Mouse (Mus musculus) brown adipose tissue, adult 24 weeks (tissue): ENCODE measurements around the gene Tac2. TPM values are rescaled to one million over a fixed set of nuclear protein-coding genes. Genes with fewer than 3 reads are reported as not detected.
A peak's percentile ranks its signal among the peaks of the same experiment; 100 is the strongest.

Source experiments
- H3K27ac ChIP-seq: fragments of 200-500 bp; replicated peaks from 2 replicates; pipeline ENCODE4 v1.5.1; 2012; ENCODE audit warnings: low read depth, mild to moderate bottlenecking, low read length
- H3K4me1 ChIP-seq: fragments of 200-500 bp; 2 replicates; pipeline ENCODE4 v1.6.1; 2012; ENCODE audit warnings: low read length, mixed read lengths; ENCODE audit not compliant: control insufficient read depth, insufficient read depth, insufficient read length
- H3K4me3 ChIP-seq: fragments of 200-500 bp; 2 replicates; pipeline ENCODE4 v1.5.1; 2012; ENCODE audit warnings: low read depth, mild to moderate bottlenecking, low read length, moderate library complexity; ENCODE audit not compliant: insufficient read depth
- polyA plus RNA-seq: library from polyadenylated mRNA; stranded (reverse); fragments of >200 nt; gene quantifications from 2 replicates; pipeline ENCODE4 v1.2.4, GENCODE M21; 2012; ENCODE audit not compliant: missing spikeins, insufficient read depth, insufficient read length

The Tac2 gene
- polyA plus RNA-seq, 1 experiment, result not detected

DNA sequence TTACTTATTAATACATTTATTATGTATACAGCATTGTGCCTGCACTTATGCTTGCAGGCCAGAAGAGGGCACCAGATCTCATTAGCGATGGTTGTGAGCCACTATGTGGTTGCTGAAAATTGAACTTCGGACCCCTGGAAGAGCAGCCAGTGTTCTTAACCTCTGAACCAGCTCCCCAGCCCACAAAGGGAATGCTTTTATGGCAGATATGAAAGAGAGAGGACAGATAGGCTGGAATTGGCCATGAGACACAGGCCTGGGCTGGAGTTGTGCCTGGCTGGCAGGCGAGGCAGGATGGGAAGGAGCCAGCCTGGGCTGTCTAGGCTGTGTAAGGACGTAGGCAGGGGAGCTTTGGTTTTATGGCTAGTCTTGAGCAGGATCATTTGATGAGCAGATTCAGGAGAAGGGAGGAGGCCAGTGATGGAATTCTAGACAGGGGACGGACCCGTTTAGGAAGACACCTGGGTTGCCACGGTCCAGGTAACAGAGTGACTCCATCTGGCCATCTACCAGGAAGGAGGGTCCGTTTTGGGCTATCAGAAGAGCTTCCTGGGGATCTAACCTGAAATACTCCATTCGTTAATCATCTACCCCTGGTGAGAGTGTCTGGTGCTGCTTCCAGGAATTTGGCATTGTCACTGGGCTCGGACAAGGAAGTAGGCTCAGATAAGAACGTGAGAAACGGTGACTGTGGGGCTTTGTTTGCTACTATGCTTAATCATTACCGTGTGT is 14.0 kb downstream of the Tac2 start:
- no peak overlapping the region for H3K4me3 ChIP-seq
- no peak overlapping the region for H3K27ac ChIP-seq
- peaks cover 2% of the 10 kb centered on the region; the same call in 1 of the 2 replicates for H3K4me1 ChIP-seq

DNA sequence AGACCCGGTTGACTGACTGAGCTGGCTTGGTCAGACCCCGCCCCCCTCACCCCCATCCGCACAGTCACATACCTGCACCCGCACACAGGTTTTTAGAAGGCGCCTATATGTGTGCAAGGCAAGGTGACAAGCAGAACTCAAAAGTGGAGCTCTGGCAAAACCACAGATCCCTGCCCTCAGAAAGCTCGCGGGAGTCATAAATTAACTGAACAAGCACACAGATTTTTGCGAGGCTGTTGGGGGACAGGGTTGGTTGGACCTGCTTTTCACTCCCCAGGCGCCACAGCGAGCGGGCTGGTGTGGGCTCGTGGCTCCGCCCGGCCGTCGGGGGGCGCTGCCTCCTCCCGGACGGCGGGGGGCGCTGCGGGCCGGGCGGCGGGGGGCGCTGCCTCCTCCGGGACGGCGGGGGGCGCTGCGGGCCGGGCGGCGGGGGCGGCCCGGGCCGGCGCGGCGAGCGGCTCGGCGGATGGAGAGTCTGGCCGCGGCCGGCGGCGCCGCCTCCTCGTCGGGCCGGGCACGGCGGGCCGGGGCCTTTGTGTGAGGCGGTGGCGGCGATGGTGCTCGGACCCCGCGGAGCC is 14.9 kb downstream of the Tac2 start, which contains the start of gene Zbtb39:
Gene Zbtb39, plus strand, starts transcription at position 456 of the 578 bp plus-strand sequence.
- Histone ChIP-seq H3K4me3 (peak within 1 kb of the TSS; percentile 92), H3K4me1 (peaks cover 2% of the 10 kb centered on the region; the same call in 1 of the 2 replicates), H3K27ac (peak within 1 kb of the TSS; percentile 24)

DNA sequence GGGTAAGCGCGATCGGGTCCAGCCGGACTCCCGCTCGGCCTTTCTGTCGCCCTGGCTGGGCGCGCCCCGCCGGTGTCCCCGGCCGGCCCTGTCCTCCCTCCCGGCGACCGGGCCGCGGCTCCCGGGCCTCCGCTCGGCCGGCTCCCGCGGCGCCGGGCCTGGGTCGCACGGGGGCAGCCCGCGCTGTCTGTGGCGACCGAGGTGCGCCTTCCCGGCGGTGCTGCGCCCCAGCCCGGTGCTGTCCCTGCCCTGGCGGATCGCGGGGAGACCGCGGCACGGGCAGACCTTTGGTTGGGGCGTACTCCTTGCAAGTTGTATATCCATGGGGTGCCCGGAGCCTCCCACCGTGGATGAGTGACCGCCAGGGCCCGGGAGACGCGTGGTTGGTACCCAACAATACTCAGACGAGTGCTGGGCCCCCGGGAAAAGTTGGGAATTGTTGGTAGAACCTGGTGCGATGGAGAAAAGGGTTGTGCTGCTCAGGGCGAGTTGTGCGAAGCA is 15.4 kb downstream of the Tac2 start:
- peak overlapping the region; percentile 92 for H3K4me3 ChIP-seq
- H3K4me1 ChIP-seq, result peaks cover 2% of the 10 kb centered on the region; the same call in 1 of the 2 replicates
- peak overlapping the region; percentile 24 for H3K27ac ChIP-seq

DNA sequence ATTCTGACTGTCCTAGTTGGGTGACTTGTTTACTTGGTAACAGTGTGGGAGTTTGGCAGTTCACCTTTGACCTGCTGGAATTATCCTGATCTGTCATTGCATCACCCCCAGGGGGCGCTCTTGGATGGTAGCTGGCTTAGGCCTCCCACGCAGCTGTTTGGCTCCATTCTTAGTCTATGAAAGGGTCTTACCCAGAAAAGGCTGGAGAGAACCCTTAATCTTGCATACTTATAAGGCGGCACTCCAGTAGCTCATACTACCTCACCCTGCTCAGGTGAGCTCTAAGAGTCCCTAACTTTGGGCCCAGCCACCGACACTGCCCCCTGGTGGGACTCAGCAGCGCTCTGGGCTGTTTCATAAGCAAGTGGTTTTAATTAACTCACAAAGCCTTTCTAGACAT is 20.4 kb downstream of the Tac2 start:
- 0 out of 2 replicates have a peak overlapping the region, but pooled peaks have one; percentile 5 for H3K27ac ChIP-seq

DNA sequence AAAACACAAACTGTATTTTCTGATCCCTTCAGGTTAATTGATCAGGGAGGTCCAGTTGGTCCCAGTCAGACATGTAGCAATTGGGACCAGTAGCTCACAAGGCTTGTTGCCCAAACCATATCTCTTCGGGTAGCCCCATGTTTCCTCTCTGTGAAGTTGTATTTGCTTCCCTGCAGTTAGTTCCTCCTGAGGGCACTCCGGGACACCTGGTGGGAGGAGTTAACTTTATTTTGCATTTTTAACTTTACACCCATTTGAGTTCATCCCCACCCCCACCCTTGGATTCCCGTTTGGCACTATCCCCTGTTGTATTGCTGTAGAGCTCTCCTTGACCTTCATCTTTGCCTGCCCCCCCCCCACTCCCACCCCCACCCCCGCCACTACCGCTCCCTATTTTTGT is 21.6 kb downstream of the Tac2 start:
- no peak overlapping the region for H3K27ac ChIP-seq

More for the DNA sequence above, 20.4 kb downstream of the Tac2 start:
- Histone ChIP-seq H3K4me1 (peaks cover 15% of the 10 kb centered on the region), H3K4me3 (no peak overlapping the region)

DNA sequence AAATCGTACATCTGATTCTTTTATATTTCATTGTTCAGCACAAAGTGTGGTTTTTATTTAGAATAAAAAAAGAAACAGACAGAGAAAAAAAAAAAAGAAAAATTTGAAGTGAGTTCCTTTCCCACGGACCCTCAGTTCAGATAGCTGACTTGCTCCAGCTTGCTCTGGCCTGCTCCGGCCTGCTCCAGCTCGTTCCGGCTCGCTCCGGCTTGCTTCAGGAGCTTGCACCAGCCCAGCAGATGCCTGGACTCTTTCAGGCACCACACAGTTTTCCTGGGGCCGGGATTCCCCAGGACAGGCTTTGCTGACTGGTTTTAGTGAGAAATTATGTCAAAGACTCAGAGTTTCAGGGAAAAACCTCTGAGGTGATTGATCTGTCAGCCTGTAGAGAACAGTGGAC is 23.0 kb downstream of the Tac2 start:
- H3K4me1 ChIP-seq, result peaks cover 18% of the 10 kb centered on the region
- no peak overlapping the region for H3K4me3 ChIP-seq
- no peak overlapping the region for H3K27ac ChIP-seq

More for the DNA sequence above, 21.6 kb downstream of the Tac2 start:
- peaks cover 18% of the 10 kb centered on the region for H3K4me1 ChIP-seq
- H3K4me3 ChIP-seq, result no peak overlapping the region

DNA sequence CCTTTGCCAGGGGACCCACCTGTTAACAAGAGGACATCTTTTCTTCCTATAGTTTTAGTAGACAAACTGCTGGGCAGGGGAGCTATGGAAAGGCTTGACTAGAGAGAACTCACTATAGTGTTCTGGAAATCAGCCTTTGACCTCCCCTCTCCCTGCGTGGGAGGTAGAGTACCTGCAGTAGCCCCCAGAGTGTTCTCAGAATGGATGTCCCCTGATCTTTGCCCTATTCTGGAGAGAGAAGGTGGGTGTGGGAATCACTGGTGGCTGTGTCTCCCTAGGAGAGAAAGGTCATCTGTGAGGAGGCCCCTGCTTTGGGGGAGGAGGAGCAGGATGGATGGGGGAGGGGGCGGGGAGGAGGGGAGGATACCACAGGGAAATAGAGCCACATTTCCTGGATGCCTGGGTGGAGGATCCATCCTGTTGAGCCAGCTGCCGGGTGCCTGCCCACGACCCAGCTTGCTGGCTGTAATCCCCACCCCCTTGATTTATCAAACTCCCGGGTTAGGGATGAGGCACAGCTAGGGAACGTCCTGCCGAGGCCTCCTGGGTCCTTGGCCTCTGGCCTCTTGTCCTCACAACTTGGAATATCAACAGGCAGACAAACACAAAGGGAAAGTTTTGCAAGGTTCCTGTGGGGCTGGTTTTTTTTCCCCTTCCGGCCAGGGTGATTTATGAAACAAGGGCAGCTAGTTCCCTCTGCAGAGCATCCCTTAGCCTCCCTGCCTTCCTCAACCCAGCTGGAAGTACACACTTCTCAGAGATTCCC is 24.8 kb downstream of the Tac2 start:
- Histone ChIP-seq H3K4me3 (peak overlapping the region; percentile 62), H3K4me1 (peaks cover 24% of the 10 kb centered on the region), H3K27ac (peak overlapping the region; percentile 85)

DNA sequence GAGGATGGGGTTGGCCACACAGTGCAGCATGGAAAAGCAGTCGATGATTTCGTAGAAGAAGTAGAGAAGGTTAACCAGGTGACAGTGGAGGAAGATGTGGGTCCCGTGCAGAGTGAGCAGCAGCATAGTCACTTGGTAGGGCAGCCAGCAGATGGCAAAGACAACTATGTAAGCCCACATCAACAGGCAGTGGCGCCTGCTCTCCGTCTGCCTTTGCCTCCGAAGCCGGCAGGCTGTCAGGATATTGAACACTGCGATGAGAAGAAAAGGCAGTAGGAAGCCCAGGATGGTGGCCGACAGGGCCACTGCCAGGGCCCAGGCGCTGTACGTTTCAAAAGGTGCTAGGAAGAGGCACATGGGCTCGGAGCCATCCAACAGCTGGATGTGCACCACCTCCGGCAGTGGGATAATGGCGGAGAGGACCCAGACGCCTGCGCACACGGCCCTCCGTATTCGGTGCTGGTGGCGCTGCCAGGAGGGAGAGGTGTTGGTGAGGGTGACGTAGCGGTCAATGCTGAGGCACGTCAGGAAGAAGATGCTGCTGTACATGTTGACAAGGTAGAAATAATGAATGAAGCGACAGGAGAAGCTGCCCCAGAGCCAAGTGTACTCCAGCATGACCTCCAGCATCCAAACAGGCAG is 26.0 kb downstream of the Tac2 start:
- peak overlapping the region; percentile 60 for H3K27ac ChIP-seq
- peak overlapping the region; percentile 62 for H3K4me3 ChIP-seq
- H3K4me1 ChIP-seq, result peaks cover 35% of the 10 kb centered on the region

DNA sequence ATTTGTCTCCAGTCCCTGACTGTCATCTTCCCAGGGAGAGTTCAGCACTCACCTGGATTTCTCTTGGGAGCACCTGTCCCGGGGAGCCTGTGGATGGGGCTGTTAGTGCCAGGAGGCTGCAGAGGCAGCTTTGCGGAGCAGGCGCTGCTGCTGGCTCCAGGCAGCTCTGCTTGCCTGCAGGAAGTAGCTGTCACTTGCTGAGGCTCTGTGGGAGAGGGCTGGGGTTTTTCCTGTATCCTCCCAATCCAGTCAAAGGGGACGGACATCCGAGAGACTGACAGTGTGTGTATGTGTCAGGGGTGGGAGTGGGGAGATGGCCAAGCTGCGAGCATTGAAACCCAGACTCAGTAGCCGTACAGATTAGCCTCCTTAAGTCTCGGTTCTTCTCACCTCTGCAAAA is 27.3 kb downstream of the Tac2 start, which contains the start of gene Gpr182:
Gene Gpr182, minus strand, starts transcription at position 185 of the 400 bp plus-strand sequence.
- Histone ChIP-seq H3K27ac (peak within 1 kb of the TSS; percentile 60), H3K4me1 (peaks cover 28% of the 10 kb centered on the region), H3K4me3 (peak within 1 kb of the TSS; percentile 62)

DNA sequence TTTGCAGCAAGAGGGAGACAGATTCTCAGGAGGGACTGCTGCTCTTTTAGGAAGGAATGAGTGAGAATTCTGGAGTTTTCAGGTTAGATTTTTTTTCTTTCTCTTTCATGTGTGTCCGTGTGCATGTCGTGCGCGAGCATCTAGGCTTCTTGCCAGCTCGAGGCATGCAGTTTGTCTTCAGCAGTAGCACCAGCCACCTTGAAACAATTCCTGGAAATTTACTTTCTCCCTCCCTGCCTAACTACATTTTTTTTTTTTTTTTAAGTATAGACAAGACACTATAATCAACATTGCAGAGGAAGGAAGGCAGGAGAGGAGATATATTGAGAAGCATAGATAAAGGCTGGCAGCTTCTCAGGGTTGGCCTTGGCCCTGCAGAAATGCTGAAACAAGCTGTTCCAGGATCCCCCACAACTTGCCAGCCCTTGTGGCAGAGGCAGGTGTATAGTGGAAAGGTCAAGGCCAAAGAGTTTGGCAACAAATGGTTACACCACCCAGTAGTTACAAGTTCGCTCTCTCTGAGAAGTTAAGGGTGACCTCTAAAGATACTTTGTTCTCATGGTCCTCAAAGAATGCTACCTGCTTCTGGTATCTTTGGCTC is 30.4 kb downstream of the Tac2 start:
- no peak overlapping the region for H3K4me3 ChIP-seq
- peaks cover 22% of the 10 kb centered on the region for H3K4me1 ChIP-seq
- H3K27ac ChIP-seq, result peak overlapping the region; percentile 93

DNA sequence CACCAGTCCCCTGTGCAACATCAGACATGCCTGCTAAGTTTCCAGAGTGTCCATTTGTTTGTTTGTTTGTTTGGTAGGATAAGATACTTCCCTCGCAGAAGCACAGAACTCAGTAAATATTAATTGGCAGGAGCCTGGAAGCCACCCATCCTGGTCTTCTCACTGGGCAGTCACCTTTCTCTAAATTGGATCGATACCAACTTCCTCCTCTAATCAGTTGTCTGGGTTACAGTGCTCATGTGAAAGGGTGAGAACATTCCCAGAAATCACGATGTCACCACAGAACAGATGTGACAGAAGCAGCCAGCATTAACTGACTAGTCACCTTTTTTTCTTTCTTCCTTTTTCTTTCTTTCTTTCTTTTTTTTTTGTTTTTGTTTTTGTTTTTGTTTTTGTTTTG is 31.0 kb downstream of the Tac2 start:
- Histone ChIP-seq H3K4me1 (peaks cover 19% of the 10 kb centered on the region), H3K27ac (peak overlapping the region; percentile 93), H3K4me3 (no peak overlapping the region)

DNA sequence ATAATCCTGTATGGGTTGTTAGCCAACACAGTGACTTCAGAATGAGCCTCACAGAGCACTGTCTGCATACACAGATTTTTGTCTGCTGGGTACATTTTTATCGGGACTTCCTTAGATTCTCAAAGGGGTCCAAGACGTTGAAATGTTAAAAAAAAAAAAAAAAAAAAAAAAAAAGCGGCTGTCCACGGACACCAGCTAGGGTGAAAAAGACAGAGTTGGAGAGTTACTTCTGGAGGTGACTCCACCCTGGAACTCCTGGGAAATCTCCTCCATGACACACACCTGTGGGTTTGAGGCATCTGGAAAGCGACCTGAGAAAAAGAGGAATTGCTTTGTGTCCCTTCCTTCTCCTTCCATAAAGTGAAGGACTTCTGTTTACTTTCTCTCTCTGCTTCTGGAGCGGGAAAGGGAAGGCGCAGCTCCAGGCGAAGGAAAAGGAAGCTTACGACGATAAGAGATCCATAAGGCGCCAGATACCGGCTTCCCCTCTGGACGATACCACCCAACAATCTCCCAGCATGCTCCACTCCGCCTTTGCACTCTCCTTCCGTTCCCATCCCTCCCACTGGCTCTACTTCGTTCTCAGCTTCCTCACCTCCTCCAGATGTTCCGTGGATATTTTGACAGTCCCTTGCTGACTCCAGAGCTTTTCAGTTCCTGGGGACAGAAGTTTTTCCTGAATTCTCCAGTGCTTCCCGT is 31.6 kb downstream of the Tac2 start:
- H3K27ac ChIP-seq, result peak overlapping the region; percentile 93
- peaks cover 17% of the 10 kb centered on the region for H3K4me1 ChIP-seq
- peak overlapping the region; percentile 52 for H3K4me3 ChIP-seq

DNA sequence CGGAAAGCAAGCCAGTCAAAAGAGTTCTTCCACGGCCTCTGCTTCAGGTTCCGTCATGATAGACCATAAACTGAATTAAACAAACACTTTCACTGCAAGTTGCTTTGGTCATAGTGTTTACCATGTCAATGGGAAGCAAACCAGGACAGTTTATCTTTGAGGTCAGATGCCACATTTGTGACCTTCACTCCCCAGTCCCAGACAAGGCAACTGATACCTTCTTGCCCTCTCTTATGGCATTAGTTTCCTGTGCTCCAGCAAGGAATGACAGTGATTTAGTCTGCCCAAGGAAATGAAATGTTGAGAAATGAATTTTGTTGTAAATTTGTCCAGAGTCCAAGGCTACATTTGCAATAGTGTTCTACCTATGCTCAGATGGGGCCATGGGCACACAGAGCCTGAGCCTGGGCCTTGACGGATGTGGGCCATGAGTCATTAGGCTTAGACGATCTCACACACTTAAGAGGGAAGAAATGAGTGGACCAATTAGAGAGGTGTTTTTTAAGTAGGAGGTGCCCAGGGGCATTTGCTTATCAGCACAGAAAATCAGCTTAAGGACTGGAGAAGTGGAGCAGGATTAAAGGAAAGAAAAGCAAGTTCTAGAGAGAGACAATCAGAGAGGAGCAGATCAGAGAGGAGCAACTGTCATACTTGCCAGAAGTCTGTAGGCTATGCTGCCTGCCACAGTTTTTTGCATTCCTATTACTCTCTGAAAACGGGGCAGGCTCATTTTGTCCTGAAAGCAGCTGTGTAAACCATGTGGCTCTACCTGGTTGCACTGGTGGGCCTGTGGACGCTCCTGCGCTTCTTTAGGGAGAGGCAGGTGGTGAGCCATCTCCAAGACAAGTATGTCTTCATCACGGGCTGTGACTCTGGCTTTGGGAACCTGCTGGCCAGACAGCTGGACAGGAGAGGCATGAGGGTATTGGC is 35.2 kb downstream of the Tac2 start, which contains the start of the genes Rdh1 and Rdh16f1:
Gene Rdh1, plus strand, starts transcription at position 541 of the 930 bp plus-strand sequence.
Gene Rdh16f1, plus strand, starts transcription at position 607 of the 930 bp plus-strand sequence.
- Histone ChIP-seq H3K4me3 (no peak within 1 kb of the TSS), H3K4me1 (peaks cover 7% of the 10 kb centered on the region), H3K27ac (no peak within 1 kb of the TSS)
